Mouse (Mus musculus) left cerebral cortex, postnatal 10 days (tissue): Measurements from ENCODE around the gene H2afz. TPM values are rescaled to one million over a fixed set of nuclear protein-coding genes. Genes with fewer than 3 reads are reported as not detected.
"Not testable (repeated sequence)": the region's sequence is repeated elsewhere in the genome, so short reads cannot be mapped to it uniquely, and the experiment has no call there.

Experiments
- DNase-seq, 2 experiments: peaks; one replicate each; pipeline ENCODE4 v3.0.0; 2021 to 2022; ENCODE audit warnings: low spot score in 2 of 2, mixed read lengths in 1 of 2; ENCODE audit errors: extremely low spot score in 1 of 2
- intact Hi-C: fragments of 180-260 bp; cut with DNase I; formaldehyde crosslinking; loops from one replicate; pipeline ENCODE4 v1.15.1; 2025
- total RNA-seq, 2 experiments: library from RNA; stranded (reverse); gene quantifications; 2 replicates each; pipeline ENCODE4 v1.2.3; 2021

Gene H2afz
- total RNA-seq, 2 experiments from 2014 or later: 180 to 201 TPM

- intact Hi-C loops: no loop called here
Measured at GRCm38 (mm10) chr3:137896386-137896785, 32.1 kb downstream of the H2afz start.

GRCm38 (mm10) chr3:137896867-137897266, 32.6 kb downstream of the H2afz start:
- intact Hi-C loops: no loop called here
- DNase-seq: no peak

More at GRCm38 (mm10) chr3:137896386-137896785, 32.1 kb downstream of the H2afz start:
- DNase-seq: no peak

GRCm38 (mm10) chr3:137897685-137898084, 33.4 kb downstream of the H2afz start:
- DNase-seq: no peak
- intact Hi-C loops: no loop called here

- no peak for DNase-seq
- intact Hi-C loops: no loop called here
Measured at GRCm38 (mm10) chr3:137900149-137900548, 35.9 kb downstream of the H2afz start.

GRCm38 (mm10) chr3:137913093-137913492, 48.8 kb downstream of the H2afz start:
- intact Hi-C loops: no loop called here

GRCm38 (mm10) chr3:137914567-137914966, 50.3 kb downstream of the H2afz start:
- DNase-seq, intact Hi-C loops: not testable (repeated sequence)

More at GRCm38 (mm10) chr3:137913093-137913492, 48.8 kb downstream of the H2afz start:
- no peak for DNase-seq

Other genes starting within 250 kb of the H2afz start
- 1 to 10 TPM; 6.1 to 7.2 TPM for gene Ddit4l, start 242.9 kb upstream of the H2afz start, total RNA-seq
- not detected for gene Gm21962, start 193.0 kb upstream of the H2afz start, total RNA-seq
- gene Dnajb14, start 3.2 kb downstream of the H2afz start, total RNA-seq: 10 to 100 TPM; 39.1 to 41.5 TPM
- gene Lamtor3, start 54.0 kb downstream of the H2afz start, total RNA-seq: 10 to 100 TPM; 66.2 to 68.8 TPM
- 1 to 10 TPM; 2.4 to 4.0 TPM for gene Dapp1, start 117.1 kb downstream of the H2afz start, total RNA-seq
- 1 to 10 TPM; 1.7 to 3.9 TPM for gene 1110002E22Rik, start 200.6 kb downstream of the H2afz start, total RNA-seq
- gene Gm5105, start 202.9 kb downstream of the H2afz start, total RNA-seq: not detected